Mouse (Mus musculus): ENCODE data around the gene Rsg1. TPM values are rescaled to one million over a fixed set of nuclear protein-coding genes. Genes with fewer than 3 reads are reported as not detected.

Rsg1 gene
- 7.8 and 10.9 TPM in 2 replicates for polyA plus RNA-seq (2015; fragmentation: Nextera tagmentation; extraction: Ambion mirVana)

DNA sequence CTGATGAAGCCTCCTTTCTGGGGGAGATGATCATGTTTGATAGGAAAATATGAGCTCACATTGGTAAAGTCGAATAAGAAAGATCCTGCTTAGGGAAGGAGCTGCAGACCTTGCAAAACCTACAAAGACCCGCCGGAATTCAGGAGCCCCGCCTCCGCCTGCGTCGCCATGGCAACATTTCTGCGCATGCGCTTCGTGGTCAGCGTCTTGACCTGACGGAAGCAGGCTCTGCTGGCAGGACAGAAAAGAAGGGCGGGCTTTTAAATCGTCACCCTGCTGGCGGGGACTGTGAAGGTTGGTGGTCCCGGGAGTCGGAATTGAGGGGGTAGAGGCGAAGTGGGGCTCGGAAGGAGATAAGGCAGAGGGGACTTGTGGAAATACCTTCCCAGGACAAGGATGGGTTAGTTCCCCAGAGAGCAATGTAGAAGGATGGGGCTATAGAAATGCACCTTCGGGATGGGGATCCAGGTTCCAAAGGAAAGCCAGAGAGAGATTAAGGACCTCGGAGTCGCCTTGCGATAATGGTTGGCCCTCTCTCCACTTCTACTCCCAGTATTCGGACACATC, at the start of gene Rsg1:
TSS of gene Rsg1 (plus strand) at position 187 of the 567 bp plus-strand sequence.
- Histone ChIP-seq H3K4me2 (peak within 1 kb of the TSS; percentile 97), H3K9me3 (no peaks in the 10 kb centered on the region), H3K27me3 (no peaks in the 10 kb centered on the region), H3K9ac (peak within 1 kb of the TSS; percentile 76), H3K27ac (replicated peaks) (peak within 1 kb of the TSS; percentile 77), H3K36me3 (no peaks in the 10 kb centered on the region), H3K4me3 (peak within 1 kb of the TSS; percentile 67), H3K4me1 (replicated peaks) (peaks cover 18% of the 10 kb centered on the region)
- under 1% methylated on average over 24 of the region's 24 CpGs for WGBS
- peak; percentile 82 for ATAC-seq (ENCODE audit: low FRiP score, low read depth)

GRCm38 (mm10) chr4:141165744-141166292, 47.9 kb upstream of the Rsg1 start:
- H3K27me3 ChIP-seq: no peaks in the 10 kb centered on the region
- no peaks in the 10 kb centered on the region for H3K4me1 ChIP-seq (replicated peaks)
- 84% methylated on average over 8 of the region's 8 CpGs for WGBS
- no peak overlapping the region for H3K4me3 ChIP-seq
- H3K9me3 ChIP-seq: no peaks in the 10 kb centered on the region
- no peak overlapping the region for H3K4me2 ChIP-seq
- no peak for ATAC-seq (ENCODE audit: low FRiP score, low read depth)
- no peak overlapping the region for H3K9ac ChIP-seq
- peaks cover 21% of the 10 kb centered on the region; the same call in 1 of the 2 replicates for H3K36me3 ChIP-seq
- H3K27ac ChIP-seq (replicated peaks): no peak overlapping the region

DNA sequence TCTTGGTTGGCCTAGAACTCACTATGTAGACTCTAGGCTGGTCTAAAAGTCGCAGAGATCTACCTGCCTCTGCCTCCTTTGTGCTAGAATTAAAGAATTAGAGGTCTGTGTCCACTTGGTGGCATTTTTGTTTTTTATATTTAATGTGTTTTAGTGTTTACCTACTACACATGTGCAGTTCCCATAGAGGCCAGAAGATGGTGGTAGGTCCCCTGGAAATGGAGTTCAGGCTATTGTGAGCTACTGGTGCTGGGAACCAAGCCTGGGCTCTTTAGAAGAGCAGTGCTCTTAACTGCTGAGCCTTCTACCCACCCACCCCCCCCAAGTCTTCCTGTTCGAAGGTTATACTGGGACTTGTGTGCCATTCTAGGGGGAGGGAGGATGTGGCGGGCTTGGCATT, 46.6 kb upstream of the Rsg1 start:
- Histone ChIP-seq H3K4me3 (no peak overlapping the region), H3K4me1 (replicated peaks) (no peaks in the 10 kb centered on the region), H3K27me3 (no peaks in the 10 kb centered on the region), H3K9ac (no peak overlapping the region), H3K4me2 (no peak overlapping the region), H3K36me3 (peaks cover 32% of the 10 kb centered on the region; the same call in 1 of the 2 replicates), H3K9me3 (no peaks in the 10 kb centered on the region), H3K27ac (replicated peaks) (no peak overlapping the region)
- no peak for ATAC-seq (ENCODE audit: low FRiP score, low read depth)
- WGBS: over 99% methylated on average over 3 of the region's 3 CpGs

- Histone ChIP-seq H3K9me3 (no peaks in the 10 kb centered on the region), H3K9ac (no peak overlapping the region), H3K36me3 (peaks cover 38% of the 10 kb centered on the region), H3K4me1 (replicated peaks) (no peaks in the 10 kb centered on the region; the same call in 1 of the 2 replicates), H3K27me3 (no peaks in the 10 kb centered on the region), H3K4me3 (no peak overlapping the region), H3K4me2 (no peak overlapping the region), H3K27ac (replicated peaks) (no peak overlapping the region)
- no peak for ATAC-seq (ENCODE audit: low FRiP score, low read depth)
- 91% methylated on average over 8 of the region's 8 CpGs for WGBS
Observed at GRCm38 (mm10) chr4:141172121-141172520, 41.6 kb upstream of the Rsg1 start.

GRCm38 (mm10) chr4:141175783-141176182, 38.0 kb upstream of the Rsg1 start:
- Histone ChIP-seq H3K4me3 (no peak overlapping the region), H3K9me3 (no peaks in the 10 kb centered on the region), H3K9ac (no peak overlapping the region), H3K4me1 (replicated peaks) (peaks cover 3% of the 10 kb centered on the region; the same call in 1 of the 2 replicates), H3K4me2 (no peak overlapping the region), H3K27ac (replicated peaks) (no peak overlapping the region), H3K36me3 (peaks cover 22% of the 10 kb centered on the region), H3K27me3 (no peaks in the 10 kb centered on the region)
- ATAC-seq (ENCODE audit: low FRiP score, low read depth): no peak
- 68% methylated on average over 5 of the region's 5 CpGs for WGBS

- Histone ChIP-seq H3K27me3 (no peaks in the 10 kb centered on the region), H3K27ac (replicated peaks) (no peak overlapping the region), H3K9me3 (no peaks in the 10 kb centered on the region), H3K9ac (no peak overlapping the region), H3K4me1 (replicated peaks) (peaks cover 3% of the 10 kb centered on the region; the same call in 1 of the 2 replicates), H3K36me3 (peaks cover 21% of the 10 kb centered on the region), H3K4me3 (no peak overlapping the region), H3K4me2 (no peak overlapping the region)
- no peak for ATAC-seq (ENCODE audit: low FRiP score, low read depth)
- 86% methylated on average over 10 of the region's 10 CpGs for WGBS
Observed at GRCm38 (mm10) chr4:141176328-141176838, 37.4 kb upstream of the Rsg1 start.

DNA sequence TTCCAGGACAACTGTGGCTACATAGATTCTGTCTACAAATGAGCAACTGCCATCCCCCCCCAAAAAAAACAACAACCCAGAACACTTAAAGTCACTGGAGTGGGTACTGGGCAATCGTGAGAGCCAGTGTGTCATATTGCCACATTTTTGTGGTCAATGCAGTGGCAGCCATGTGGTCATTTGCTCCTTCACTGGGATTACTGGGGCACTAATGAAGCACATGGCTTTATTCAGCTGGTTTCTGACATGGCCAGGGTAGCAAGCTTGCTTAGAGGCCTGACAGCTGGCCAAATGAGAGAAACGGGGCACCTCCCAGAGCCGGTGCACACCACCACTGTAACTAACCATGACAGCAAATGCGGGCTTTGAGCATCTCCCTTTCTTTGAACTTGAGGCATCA, 35.3 kb upstream of the Rsg1 start:
- no peak overlapping the region for H3K9ac ChIP-seq
- peaks cover 11% of the 10 kb centered on the region; the same call in 1 of the 2 replicates for H3K36me3 ChIP-seq
- H3K27ac ChIP-seq (replicated peaks): no peak overlapping the region
- WGBS: 63% methylated on average over 4 of the region's 4 CpGs
- H3K4me2 ChIP-seq: no peak overlapping the region
- ATAC-seq (ENCODE audit: low FRiP score, low read depth): no peak
- peaks cover 3% of the 10 kb centered on the region; the same call in 1 of the 2 replicates for H3K4me1 ChIP-seq (replicated peaks)
- no peaks in the 10 kb centered on the region for H3K9me3 ChIP-seq
- no peak overlapping the region for H3K4me3 ChIP-seq
- H3K27me3 ChIP-seq: no peaks in the 10 kb centered on the region

GRCm38 (mm10) chr4:141180831-141181230, 32.9 kb upstream of the Rsg1 start:
- Histone ChIP-seq H3K36me3 (0 out of 2 replicates have a peak, but pooled peaks cover 11% of the 10 kb centered on the region), H3K4me3 (no peak overlapping the region), H3K27ac (replicated peaks) (no peak overlapping the region), H3K9ac (no peak overlapping the region), H3K4me1 (replicated peaks) (peaks cover 3% of the 10 kb centered on the region; the same call in 1 of the 2 replicates), H3K27me3 (no peaks in the 10 kb centered on the region), H3K4me2 (no peak overlapping the region), H3K9me3 (no peaks in the 10 kb centered on the region)
- 80% methylated on average over 8 of the region's 8 CpGs for WGBS
- ATAC-seq (ENCODE audit: low FRiP score, low read depth): no peak

DNA sequence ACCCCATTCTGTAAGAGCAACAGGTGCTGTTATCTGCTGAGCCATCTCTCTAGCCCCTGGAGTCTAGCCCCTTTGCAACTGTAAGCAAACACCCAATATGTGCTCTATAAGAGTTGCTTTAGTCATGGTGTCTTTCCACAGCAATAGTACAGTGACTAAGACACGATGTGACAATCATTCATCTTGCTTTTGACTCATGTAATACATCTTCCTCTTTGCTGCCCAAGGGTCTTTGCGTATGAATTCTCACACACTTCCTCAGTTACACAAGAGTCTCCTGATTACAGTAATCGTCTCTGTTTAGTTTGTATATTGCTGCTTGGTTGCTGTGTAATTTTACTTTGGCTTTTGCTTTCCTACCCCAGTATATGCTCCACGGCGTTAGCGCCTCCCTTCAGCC, 31.8 kb upstream of the Rsg1 start:
- no peak overlapping the region for H3K4me3 ChIP-seq
- no peak overlapping the region for H3K27ac ChIP-seq (replicated peaks)
- H3K27me3 ChIP-seq: no peaks in the 10 kb centered on the region
- no peak overlapping the region for H3K9ac ChIP-seq
- H3K4me2 ChIP-seq: no peak overlapping the region
- 97% methylated on average over 6 of the region's 6 CpGs for WGBS
- 0 out of 2 replicates have a peak, but pooled peaks cover 11% of the 10 kb centered on the region for H3K36me3 ChIP-seq
- H3K4me1 ChIP-seq (replicated peaks): peaks cover 9% of the 10 kb centered on the region; the same call in 1 of the 2 replicates
- H3K9me3 ChIP-seq: no peaks in the 10 kb centered on the region
- no peak for ATAC-seq (ENCODE audit: low FRiP score, low read depth)

DNA sequence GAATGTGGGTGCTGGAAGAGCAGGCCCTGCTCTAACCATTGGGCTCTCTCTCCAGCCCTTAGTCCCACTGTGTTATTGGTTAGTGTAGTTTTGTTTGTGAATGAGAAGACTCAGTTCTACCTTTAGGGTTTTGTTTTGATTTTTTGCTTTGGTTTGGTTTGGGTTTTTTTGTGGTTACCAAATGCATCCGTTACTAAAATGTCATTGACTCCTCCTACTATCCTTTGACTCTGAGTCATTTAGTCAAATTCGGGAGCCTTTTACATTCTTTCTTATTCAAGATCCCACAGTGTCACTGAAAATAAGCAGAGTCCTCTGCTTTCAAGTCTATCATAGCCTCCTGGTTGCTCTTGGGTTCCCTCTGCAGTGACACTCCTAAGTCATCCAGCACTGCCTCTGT, 29.8 kb upstream of the Rsg1 start:
- Histone ChIP-seq H3K4me2 (no peak overlapping the region), H3K36me3 (0 out of 2 replicates have a peak, but pooled peaks cover 9% of the 10 kb centered on the region), H3K9ac (no peak overlapping the region), H3K4me3 (no peak overlapping the region), H3K4me1 (replicated peaks) (peaks cover 7% of the 10 kb centered on the region; the same call in 1 of the 2 replicates), H3K27ac (replicated peaks) (no peak overlapping the region), H3K27me3 (no peaks in the 10 kb centered on the region), H3K9me3 (no peaks in the 10 kb centered on the region)
- no peak for ATAC-seq (ENCODE audit: low FRiP score, low read depth)
- WGBS: 94% methylated on average over 2 of the region's 2 CpGs

- Histone ChIP-seq H3K4me2 (no peak overlapping the region), H3K27ac (replicated peaks) (no peak overlapping the region), H3K4me1 (replicated peaks) (0 out of 2 replicates have a peak, but pooled peaks cover 5% of the 10 kb centered on the region), H3K36me3 (0 out of 2 replicates have a peak, but pooled peaks cover 9% of the 10 kb centered on the region), H3K9ac (no peak overlapping the region), H3K9me3 (no peaks in the 10 kb centered on the region), H3K27me3 (no peaks in the 10 kb centered on the region), H3K4me3 (no peak overlapping the region)
- ATAC-seq (ENCODE audit: low FRiP score, low read depth): no peak
- WGBS: 90% methylated on average over 4 of the region's 4 CpGs
Observed at GRCm38 (mm10) chr4:141184426-141184825, 29.3 kb upstream of the Rsg1 start.
